Mouse (Mus musculus) testis, adult 2 months (tissue): ENCODE measurements around the gene Tsga10. TPM values are rescaled to one million over a fixed set of nuclear protein-coding genes. Genes with fewer than 3 reads are reported as not detected.
A peak's percentile ranks its signal among the peaks of the same experiment; 100 is the strongest.

Experiments
- H3K27ac ChIP-seq: fragments of 200-500 bp; 2 replicates; pipeline ENCODE4 v1.5.1; 2012; ENCODE audit warnings: low read depth, low read length; ENCODE audit not compliant: control insufficient read depth, insufficient read depth
- H3K27me3 ChIP-seq: fragments of 200-500 bp; 2 replicates; pipeline ENCODE4 v1.6.1; 2012; ENCODE audit warnings: mild to moderate bottlenecking, low read length, moderate library complexity; ENCODE audit not compliant: control insufficient read depth, insufficient read depth
- H3K36me3 ChIP-seq: fragments of 200-500 bp; 2 replicates; pipeline ENCODE4 v1.6.1; 2012; ENCODE audit warnings: mild to moderate bottlenecking, low read length; ENCODE audit not compliant: control insufficient read depth, insufficient read depth
- H3K4me1 ChIP-seq: fragments of 200-500 bp; 2 replicates; pipeline ENCODE4 v1.6.1; 2012; ENCODE audit warnings: low read length; ENCODE audit not compliant: control insufficient read depth, insufficient read depth
- H3K4me3 ChIP-seq: fragments of 200-500 bp; 2 replicates; pipeline ENCODE4 v1.5.1; 2012; ENCODE audit warnings: low read depth, mild to moderate bottlenecking, low read length, moderate library complexity, mixed read lengths; ENCODE audit not compliant: control insufficient read depth
- CTCF ChIP-seq: fragments of 200-500 bp; IDR thresholded peaks from 2 replicates; pipeline ENCODE4 v1.5.1; 2012; ENCODE audit warnings: low read depth, mild to moderate bottlenecking, inconsistent platforms, low read length, moderate library complexity; ENCODE audit not compliant: control insufficient read depth, insufficient read depth, insufficient replicate concordance
- POLR2A ChIP-seq: fragments of 200-500 bp; IDR thresholded peaks from 2 replicates; pipeline ENCODE4 v1.6.1; 2012; ENCODE audit warnings: low read depth, mild to moderate bottlenecking, inconsistent platforms, low read length, moderate library complexity; ENCODE audit not compliant: control insufficient read depth
- polyA plus RNA-seq: library from polyadenylated mRNA; depleted of rRNA; stranded (reverse); fragments of >200 nt; gene quantifications from 2 replicates; pipeline ENCODE4 v1.2.3, GENCODE M21; 2012

Gene Tsga10
- polyA plus RNA-seq, 1 experiment: 36.4 TPM

DNA sequence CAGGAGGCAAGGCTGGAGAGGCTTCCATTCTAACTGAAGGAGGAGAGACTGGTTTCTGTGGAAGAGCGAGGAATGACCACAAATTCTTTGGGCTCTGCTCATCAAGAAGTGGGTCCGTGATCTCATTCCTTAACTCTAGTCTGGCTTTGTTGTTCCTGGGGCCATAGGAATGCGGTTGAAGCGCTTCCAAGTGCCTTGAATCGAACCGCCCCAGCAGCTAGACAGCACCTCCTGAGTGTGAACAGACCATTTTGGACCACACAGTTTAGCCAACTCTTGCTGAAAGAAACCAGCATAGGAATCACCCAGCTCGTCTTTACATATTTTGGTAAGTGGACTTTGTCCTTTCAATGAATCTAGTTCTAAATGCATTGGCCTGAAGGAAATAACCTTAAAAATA, 5.5 kb upstream of the Tsga10 start, which contains the start of gene Lipt1:
Gene Lipt1 (plus strand): TSS at position 35 of the 400 bp plus-strand sequence.
- Histone ChIP-seq H3K4me1 (peaks cover 5% of the 10 kb centered on the region), H3K27me3 (no peaks in the 10 kb centered on the region), H3K27ac (peak within 1 kb of the TSS; percentile 84), H3K36me3 (no peaks in the 10 kb centered on the region), H3K4me3 (peak within 1 kb of the TSS; percentile 91)
- no peak for TF ChIP-seq CTCF
- TF ChIP-seq POLR2A: no peak

DNA sequence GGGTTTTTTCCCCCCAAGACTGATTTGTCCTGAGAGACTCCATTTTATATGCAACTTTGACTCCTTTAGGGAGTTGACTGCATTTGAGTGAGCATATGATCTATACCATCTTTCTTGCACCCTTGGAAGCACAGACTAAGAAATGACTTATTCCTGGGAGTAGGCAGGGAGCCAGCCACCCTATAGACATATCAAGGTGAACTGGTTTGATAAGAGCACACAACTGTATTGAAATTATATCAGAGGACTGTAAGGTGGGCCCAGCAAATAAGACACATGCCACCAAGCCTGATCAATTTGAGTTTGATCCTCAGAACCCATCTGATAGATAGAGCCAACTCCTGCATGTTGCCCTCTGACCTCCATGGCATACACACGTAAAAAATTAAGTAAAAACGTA, 3.1 kb upstream of the Tsga10 start:
- Histone ChIP-seq H3K36me3 (no peaks in the 10 kb centered on the region), H3K27ac (no peak overlapping the region), H3K4me1 (peaks cover 3% of the 10 kb centered on the region), H3K4me3 (no peak overlapping the region), H3K27me3 (no peaks in the 10 kb centered on the region)
- TF ChIP-seq POLR2A (no peak), CTCF (no peak)

DNA sequence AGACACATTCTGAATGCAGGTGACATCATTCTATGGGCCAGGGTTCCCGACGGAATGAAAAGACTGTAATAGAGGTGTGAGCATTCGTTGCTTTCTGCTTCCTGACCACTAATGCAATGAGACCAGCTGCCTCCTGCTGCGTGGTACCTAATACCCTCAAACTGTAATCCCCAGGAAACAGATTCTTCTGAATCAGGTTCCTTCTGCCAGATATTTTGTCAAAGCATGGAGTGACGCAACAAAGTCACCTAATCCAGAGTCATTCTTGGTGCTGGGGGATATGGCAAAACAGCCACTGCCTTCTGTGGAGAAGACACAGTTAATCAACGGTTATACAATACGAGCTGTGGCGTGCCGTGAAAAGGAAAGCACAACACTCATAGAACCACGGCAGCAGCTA, 2.4 kb upstream of the Tsga10 start:
- no peak overlapping the region for H3K27ac ChIP-seq
- no peak overlapping the region for H3K4me3 ChIP-seq
- H3K4me1 ChIP-seq: peaks cover 3% of the 10 kb centered on the region
- no peak for TF ChIP-seq CTCF
- TF ChIP-seq POLR2A: no peak
- H3K27me3 ChIP-seq: no peaks in the 10 kb centered on the region
- no peaks in the 10 kb centered on the region for H3K36me3 ChIP-seq

DNA sequence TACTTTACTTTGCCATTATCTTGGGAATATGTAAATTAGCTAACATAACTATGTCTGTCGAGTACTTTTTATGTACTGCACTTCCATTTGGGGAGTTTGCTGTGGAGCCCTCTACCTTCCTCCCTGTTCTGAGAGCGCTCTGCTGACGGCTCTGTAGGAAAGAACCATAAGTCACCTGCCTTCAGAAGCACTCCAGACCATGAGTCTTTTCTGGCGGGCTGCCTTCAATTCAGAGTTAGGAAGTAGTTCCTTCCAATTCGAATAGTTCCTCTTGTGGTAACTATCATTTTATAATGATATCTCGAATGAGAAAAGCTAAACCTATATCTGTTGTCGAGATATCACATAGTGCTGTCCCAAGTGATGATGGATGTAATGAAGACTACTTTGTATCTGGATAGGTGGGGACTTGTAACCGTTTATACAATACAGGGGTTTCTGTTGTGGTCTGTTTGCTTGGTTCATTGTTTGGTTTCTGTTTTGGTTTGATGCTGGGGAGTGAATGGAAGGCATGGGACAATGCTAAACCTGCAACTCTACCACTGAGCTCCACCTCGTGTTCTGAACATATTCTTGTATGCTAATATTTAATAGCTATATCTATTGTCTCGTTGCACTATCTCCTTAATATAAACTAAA, 1.6 kb upstream of the Tsga10 start:
- H3K4me3 ChIP-seq: no peak overlapping the region
- H3K4me1 ChIP-seq: peaks cover 3% of the 10 kb centered on the region
- no peaks in the 10 kb centered on the region for H3K27me3 ChIP-seq
- no peak overlapping the region for H3K27ac ChIP-seq
- TF ChIP-seq CTCF: no peak
- H3K36me3 ChIP-seq: no peaks in the 10 kb centered on the region

DNA sequence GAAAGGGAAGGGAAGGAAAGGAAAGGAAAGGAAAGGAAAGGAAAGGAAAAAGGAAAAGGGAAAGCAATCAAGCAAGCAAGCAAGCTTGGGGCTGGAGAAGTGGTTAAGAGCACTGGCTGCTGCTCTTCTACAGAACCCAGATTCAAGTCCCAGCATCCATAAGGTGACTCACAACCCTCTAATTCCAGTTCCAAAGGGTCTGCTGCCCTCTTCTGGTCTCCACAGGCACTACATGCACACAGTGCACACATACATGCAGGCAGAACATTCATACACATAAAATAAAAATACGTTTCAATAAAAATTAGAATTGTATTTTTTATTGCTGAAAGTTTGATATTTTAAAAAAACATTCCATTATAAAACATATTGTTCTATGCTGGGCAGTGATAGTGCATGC, 827 bp upstream of the Tsga10 start:
- Histone ChIP-seq H3K27me3 (no peaks in the 10 kb centered on the region), H3K36me3 (no peaks in the 10 kb centered on the region), H3K4me3 (no peak overlapping the region), H3K4me1 (peaks cover 3% of the 10 kb centered on the region), H3K27ac (no peak overlapping the region)
- no peak for TF ChIP-seq POLR2A
- peak; percentile 12; the same call in 1 of the 2 replicates for TF ChIP-seq CTCF

DNA sequence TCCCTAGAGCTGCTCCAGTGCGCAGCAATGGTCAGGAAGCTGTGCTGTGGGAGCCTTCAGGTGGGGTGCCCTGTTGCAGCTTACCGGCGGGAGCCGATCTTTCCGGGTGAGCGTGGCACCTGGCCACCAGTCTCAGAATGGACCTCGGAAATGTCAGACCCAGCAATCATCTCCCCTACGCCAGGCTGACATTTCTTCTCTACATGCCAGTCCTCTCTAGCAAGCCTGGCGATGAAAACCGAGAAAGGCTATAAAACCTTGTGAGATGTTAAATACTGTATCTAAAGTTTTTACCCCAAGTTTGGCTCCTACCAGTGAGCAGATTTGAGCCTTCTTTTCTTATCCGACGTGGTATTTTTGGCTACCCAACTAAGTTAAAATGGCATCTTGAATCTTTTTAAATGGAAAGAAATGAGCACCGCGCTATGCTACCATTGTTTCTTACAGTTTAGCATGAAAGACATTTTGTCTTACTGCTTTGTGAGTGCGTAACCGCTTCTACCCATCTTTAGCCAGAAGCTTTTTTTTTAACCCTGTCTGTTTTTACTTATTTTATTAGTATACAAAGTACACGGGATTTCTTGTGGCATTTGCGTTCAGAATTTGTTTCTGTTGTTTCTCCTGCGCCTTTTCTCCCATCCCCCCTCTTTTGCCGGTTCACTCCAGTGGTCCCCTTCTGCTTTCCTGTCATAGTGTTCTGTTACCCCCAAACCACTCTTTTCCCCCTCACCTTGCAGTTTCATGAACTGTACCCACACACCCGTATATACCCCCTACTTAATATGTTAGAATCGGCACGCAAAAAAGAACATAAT, 621 bp downstream of the Tsga10 start:
- H3K27ac ChIP-seq: peak overlapping the region; percentile 96
- peak overlapping the region; percentile 90 for H3K4me3 ChIP-seq
- H3K36me3 ChIP-seq: no peaks in the 10 kb centered on the region
- H3K4me1 ChIP-seq: no peaks in the 10 kb centered on the region
- no peaks in the 10 kb centered on the region for H3K27me3 ChIP-seq
- TF ChIP-seq POLR2A (no peak), CTCF (no peak)

DNA sequence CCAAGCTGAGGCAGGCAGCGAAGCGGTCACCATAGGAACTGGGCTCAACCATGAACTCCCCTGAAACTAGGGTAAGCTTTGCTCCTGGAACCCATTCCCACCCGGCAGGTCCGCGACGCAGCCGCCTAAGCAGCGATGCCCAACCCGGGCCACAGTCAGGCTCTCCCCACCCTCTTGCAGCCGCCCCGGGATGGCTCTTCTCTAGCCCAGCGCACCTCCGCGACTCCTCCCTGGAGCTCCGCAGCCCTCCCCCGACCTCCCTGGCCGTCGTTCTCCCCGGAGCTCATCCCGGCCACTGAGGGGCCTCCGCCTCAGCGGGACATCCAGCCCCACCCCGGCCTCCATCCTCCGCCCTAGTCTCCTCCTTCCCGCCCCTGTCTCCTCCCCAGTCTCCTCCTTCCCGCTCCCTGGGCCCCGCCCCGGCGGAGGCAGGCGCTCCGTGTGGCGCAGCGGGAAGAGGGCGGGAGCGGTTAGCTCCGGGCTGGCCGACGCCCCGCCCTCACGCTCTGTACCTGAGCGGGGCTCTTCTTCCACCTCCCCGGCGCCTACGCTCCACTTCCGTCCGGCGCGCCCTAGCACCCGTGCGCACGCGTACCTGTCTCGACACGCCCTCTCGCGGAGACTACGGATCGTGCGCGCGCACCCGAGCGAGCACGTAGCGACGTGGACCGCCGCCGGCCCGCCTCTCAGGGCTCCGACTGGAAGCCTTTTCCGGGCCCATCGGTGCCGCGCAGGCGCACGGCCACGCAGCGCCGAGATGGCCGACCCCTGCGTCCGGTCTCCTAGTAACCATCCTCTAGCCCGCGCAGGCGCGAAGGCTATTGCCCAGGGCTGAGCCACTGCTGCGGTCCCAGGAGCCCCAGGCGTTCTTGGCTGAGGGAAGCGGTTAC, 1.5 kb downstream of the Tsga10 start:
- Histone ChIP-seq H3K36me3 (no peaks in the 10 kb centered on the region), H3K27ac (peak overlapping the region; percentile 96), H3K27me3 (no peaks in the 10 kb centered on the region), H3K4me1 (no peaks in the 10 kb centered on the region), H3K4me3 (peak overlapping the region; percentile 90)
- TF ChIP-seq CTCF (no peak), POLR2A (peak; percentile 89)
